Mouse (Mus musculus): ENCODE data around the gene Galr2.

The Galr2 gene

DNA sequence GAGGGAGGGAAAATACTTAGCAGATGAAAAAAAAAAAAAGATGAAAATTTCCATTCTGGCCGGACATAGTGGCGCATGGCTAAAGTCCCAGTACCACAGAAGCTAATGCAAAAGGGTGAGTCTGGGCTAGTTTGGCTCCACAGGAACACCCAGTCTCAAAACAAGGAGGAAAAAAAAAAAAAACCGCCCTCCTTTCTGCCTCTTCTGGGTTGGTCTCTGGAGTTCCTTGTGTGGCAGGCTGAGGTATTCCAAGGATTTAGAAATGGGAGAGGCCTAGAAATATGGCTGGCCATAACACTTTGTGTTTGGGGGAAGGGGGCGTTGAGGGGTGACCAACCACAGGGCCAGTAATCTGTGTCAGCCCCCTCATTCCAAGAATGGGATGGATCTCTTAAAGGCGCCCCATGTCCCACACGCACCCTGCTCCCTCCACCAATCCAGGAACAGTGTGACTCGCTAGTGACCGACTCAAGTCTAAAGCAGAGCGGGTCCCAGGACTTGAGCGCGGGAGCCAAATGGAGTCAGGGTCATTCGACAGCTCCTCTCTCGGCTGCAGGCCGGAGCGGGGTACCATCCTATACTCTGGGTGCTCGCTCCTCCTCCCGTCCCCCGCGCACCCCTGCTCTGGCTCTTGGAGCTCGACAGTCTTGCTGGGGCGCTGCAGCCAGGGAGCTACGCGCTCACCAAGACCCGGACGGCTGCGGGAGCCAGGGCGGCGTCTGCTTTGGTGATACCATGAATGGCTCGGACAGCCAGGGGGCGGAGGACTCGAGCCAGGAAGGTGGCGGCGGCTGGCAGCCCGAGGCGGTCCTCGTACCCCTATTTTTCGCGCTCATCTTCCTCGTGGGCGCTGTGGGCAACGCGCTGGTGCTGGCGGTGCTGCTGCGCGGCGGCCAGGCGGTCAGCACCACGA is at the start of gene Galr2:
Gene Galr2 (plus strand): TSS at position 189 of the 913 bp plus-strand sequence.
- DNase-seq (ENCODE audit: low spot score in 2 of 2) = no peak

DNA sequence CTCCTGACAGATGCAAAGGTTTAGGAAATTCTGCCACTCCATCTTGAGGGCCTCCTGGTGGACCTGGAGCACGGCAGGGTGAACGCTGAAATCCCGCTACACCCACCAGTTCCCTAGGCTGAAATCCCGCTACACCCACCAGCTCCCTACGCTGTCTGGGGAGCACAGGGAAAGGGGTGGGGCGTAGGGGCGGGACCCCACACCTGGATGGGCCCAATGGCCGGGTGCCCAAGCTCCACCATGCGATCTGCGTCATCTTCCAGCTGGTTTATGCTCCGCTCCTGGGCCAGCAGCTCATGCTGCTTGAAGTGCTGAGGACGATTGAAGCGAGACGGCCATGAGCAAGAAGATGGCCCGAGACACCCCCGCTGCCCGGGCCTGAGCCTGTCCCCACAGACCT is 48.3 kb upstream of the Galr2 start:
- no peak for DNase-seq (ENCODE audit: low spot score in 2 of 2)

DNA sequence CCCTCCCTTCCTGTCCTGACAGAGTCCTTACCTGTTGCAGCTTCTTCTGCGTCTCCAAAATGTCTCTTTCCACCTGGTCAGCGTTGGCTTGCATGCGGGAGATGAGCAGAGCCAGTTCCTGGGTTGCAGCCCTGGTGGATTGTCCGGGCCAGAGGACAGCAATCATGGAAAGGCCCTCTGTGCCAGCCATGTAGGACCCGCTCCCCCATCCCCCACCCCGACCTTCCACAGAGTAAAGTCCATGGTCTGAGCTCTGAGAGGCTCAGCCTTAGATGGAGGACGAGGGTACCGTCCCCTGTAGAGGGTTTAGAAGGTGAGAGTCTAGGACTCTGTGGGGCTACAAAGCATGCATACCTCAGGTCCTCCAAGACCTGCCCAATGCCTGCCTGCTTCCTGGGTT is 45.8 kb upstream of the Galr2 start:
- DNase-seq (ENCODE audit: low spot score in 2 of 2) = no peak

DNA sequence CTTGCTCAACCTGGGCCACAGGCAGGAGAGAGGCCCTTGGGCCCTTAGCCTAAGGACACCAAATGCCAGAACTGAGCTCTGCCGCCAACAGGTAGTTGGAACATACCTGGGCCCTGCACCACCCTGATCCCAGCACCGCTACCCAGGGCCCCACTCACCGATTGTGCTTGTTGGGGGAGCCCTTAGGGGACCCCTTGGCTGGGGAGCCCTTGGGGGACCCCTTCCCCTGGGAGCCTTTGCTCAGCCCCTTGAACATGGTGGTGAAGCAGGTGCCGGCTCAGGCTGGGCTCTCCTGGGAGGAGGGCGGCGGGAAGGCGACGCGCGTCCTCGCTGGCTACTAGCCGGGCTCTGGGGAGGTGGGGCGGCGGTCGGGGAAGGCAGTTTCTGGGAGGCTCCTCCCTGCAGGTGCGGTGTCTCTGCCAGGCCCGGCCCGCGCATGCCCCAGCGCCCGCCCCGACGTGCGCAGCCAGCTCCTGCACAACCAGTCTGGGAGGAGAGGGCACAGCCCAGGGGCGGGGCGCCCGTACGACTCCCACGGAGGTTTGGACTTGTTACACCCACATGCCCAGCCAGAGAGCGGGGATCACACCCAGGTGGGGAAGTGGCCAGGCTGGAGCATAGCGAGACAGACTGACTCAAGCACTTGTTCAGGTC is 42.9 kb upstream of the Galr2 start, which contains the start of gene Evpl:
Gene Evpl (minus strand): TSS at position 336 of the 654 bp plus-strand sequence.
- DNase-seq (ENCODE audit: low spot score in 2 of 2) = no peak

DNA sequence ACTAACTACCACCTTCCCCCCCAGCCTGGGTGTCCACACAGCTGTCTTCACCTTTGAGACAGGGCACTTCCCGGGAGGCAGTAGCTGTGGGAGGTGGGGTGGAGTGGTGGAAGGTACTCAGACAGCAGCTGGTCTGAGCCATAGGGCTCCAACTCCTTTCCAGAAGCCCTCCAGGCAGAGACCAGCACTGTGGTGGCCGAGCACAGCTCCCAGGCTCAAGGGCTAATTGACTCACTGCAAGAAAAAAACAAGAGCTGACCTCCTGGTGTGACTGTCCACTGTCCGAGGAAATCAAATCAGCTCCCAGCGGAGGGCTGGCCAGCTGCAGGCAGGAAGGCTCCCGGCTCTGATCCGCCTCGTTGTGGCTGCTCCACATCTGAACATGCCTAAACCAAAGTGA is 40.9 kb upstream of the Galr2 start:
- no peak for DNase-seq (ENCODE audit: low spot score in 2 of 2)

DNA sequence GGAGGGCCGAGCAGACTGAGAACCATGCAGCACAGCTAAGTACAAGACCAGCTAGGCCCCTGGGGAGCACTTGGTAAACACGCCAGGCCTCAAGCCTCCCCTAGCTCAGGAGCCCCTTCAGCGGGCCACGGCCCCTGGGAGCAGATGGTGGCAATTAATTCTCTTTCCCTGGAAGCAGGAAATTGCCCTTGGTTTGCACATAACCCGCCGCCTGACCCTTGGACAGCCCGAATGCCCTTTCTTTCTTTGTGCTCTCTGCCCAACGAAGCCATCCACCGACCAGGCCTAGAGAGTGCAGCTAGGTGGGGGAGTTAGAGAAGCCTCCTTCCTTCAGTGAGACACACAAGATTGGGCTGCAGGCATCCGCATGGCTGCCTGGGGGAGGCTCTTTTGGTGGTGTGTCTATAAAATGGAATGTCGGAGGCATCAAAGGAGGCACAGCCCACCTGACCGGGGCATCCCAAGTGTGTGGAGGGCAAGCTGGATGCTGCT is 38.9 kb upstream of the Galr2 start:
- DNase-seq (ENCODE audit: low spot score in 2 of 2) = no peak

DNA sequence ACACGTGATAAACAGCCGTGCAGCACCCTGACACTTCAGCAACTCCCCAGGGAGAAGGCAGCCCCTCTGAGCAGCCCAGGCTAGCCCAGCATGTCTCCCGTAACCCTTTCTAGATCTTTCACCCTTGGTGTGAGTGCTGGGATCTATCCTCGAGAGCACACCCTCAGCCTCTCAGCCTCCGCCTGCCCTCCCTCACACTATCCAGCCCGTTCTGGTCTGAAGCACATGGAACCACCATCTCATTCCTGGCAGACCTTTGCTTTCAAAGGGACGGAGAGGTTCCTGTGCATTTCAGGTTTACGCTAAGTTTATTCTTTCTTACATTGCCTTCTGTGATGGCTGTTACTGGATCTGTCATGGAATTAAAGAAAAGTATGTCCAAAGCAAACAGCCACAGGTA is 36.2 kb upstream of the Galr2 start:
- no peak for DNase-seq (ENCODE audit: low spot score in 2 of 2)

DNA sequence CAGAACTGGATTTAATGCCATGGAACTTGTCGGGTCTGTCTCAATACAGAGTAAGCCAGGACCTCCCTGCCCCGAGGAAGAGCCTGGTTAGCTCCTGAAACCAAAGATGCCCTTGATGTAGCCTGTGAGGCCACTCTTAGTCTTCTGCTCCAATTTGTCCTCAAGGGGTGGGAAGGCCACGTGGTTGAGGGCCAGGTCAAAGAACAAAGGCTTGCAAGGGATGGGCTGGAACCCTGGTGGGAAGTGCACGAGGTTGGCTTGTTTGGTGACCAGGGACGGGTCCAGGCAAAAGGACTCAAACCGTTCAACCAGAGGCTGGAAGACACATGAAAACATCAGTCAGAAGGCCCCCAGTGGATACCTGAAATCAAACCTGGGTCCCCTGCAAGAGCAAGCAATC is 35.1 kb upstream of the Galr2 start:
- no peak for DNase-seq (ENCODE audit: low spot score in 2 of 2)

DNA sequence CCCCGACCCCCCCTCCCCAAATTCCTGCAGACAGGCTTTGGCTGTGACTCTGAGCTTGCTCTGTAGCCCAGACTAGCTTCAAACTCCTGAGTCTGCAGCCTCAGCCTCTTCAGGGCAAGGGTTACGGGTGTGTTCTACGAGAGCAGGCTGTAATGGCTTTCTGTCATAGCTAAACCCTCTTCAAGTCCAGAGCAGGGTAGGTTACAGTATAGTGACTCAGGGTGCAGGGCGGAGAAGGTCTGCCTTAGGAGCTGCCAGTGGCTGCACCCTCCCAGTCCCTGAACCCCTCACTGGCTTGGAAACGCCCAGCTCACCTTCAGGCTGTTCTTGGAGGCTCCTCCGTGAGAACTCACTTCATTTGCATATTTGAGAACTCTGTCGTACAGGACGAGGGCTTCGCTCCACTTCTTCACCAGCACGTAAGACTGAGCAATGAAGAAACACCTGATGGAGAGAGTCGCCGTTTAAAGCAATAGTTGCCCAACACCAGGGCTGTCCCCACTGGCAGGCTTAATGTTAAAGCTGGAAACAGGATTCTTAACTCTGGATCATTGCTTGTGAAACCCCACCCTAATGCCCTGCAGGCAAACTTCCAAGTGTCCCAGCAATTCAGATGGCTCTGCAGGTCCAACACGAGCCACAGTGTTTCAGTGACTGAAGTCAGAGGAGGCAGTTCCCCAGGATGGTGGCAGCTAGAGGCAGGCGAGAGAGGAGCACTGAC is 33.1 kb upstream of the Galr2 start:
- no peak for DNase-seq (ENCODE audit: low spot score in 2 of 2)

DNA sequence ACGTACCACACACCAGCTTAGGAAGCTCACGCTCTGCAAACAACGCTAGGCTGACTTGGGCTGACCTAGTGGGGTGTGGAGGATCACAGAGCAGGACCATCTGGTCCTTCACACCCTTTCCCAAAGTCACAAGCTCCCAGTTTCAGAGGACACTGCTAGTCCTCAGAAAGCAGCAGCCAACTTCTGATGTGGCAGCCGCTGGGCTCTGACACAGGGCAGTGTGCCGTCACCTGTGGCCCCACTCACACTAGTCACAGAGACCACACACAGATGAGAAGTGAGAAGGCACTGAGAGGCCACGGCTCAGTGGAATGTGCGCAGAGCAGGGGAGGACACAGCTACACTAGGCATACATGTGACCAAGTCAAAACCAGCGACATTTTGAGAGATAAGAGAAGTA is 29.8 kb upstream of the Galr2 start:
- DNase-seq (ENCODE audit: low spot score in 2 of 2) = no peak

DNA sequence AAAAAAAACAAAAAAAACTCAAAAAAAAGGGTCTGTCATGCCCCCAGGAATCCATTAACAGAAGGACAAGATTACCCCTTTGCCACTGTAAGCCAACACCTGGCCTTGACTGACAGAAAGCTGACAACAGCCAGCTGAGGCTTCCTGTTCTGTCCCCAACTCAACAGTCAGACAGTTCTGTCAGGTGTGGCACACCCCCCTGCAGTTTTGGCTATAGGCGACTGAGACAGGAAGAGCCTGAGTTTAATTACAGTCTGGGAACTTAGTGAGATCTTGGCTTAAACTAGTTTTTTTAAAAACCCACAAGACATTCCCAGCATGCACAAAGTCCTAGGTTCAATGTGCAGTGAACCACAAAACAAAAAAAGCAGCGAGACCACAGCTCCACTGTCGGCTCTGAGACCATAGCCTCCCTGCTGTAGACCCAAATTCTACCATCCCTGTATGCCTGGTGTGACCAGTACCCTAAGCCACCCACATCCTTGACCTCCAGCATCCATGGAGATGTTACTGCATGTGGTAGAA is 27.6 kb upstream of the Galr2 start:
- no peak for DNase-seq (ENCODE audit: low spot score in 2 of 2)

DNA sequence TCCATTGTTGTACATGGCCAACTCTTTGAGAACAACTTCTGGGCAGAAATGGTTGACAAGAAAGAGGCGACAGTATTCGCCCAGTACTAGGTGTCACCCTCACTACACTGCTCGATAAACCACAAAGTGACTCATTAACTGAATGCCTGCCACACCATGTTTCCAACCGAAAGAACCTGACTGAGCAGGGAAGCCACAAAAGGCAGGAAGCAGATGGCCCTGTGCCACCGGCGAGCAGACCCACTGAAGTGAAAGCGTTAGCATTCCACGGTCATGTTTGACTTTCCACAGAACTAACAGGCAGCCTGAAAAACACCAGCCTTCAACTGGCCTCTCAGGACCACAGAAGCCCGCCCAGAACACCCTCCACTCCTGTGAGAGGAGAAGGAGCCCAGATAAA is 26.1 kb upstream of the Galr2 start:
- no peak for DNase-seq (ENCODE audit: low spot score in 2 of 2)

DNA sequence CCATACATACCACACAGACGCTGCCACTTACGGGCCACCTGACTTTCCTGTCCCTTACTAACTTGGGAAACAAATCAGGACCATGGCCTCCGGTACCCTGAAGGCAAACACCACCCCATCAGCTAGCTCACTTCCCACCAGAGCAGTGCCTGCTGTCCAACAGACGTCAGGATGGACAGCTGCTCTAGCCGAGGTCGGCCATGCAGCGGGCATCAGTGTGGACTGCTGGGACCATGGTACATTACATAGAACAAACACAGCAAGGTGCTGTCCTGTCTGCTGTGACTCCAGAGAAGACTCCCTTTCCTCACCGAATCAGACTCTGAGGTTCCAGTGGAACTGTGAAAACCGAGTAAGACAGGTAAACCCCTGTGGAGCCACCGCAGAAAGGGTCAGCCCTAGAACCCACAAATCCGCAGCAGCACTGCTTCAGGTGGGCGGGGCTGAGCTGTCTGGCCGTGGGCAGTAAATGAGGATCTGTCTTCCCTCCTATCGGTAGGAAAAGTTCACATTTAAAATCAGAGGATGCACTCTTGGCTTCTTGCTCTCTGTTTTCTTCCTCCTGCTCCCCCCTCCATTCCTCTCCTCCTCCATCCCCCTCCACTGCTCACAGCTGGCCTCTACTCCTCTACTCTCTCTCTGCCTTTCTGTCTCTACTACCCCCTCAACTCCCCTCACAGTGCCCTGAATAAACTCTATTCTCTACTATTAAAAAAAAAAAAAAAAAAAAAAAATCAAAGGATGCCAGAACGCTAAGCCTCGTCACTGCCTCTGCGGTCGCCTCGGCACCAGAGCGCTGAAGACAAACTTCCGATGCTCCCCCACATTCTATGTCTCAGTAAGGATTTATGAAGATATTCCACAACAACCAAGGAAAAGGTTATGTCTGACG is 25.4 kb upstream of the Galr2 start:
- no peak for DNase-seq (ENCODE audit: low spot score in 2 of 2)

DNA sequence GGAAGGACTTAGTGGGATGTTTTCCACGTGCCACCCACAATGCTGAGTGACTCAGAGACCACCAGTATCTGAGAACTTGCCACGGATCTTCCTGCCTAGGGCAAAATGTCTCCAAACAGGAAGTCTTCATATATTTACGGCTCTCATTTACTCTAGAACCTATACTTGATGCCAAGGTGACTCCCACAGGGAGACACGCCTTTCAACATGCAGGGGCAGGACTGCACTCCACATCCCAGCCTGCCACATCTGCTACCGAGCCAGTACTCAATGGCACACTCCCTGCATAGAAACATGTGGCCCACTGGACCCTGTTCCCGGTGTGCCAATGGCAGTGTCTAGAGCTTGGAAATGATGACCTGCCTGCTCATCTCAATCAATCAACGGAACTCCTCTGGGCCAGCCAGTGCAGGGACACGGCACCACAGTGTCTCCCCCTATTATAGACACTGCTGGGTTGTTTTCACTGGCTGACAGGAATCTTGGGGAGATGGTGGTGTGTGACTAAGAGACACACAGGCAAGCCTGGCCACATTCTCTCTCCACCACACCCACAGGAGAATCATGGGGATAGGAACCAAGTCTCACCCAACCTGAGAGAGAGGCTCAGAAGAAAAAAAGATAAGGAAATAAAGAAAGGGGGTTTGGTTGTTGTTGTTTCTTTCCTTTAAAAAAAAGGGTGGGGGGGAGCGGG is 24.6 kb upstream of the Galr2 start:
- DNase-seq (ENCODE audit: low spot score in 2 of 2) = no peak

DNA sequence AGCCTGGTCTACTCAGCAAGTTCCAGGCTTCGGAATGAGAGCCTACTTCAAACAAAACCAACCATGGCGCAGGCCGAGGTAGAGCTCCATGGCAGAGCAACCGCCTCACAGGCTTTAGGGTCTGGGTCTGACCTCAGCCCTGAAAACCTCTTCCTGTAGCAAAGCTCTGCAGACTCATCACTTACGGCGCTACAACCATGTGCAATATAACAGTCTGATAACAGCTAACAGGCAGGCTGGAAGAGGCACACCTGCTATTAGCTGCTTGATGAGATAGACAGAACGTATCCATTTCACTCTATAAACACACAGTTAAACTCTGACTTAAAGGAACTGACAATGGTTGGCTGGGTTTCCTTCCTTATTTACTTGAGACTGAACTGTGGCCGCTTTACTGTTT is 21.3 kb upstream of the Galr2 start:
- DNase-seq (ENCODE audit: low spot score in 2 of 2) = no peak

DNA sequence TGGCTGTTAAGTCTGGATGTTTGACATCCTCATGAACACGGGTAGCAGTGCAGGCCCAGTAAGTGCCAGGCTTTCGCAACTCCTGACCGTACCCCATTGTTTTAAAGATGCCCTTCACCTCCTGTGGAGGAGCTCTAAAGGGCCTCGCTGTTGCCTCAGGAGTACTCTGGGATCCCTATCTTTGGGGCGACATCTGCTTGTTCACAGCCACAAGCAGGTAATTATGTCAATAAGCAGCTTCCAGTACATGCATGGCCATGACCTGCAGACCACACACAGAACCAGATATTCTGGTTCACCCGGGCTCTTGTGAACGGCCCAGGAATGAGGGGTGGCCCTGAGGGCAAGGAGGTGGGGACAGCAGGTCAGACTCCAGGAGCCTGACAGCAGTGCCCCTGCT is 20.5 kb upstream of the Galr2 start:
- no peak for DNase-seq (ENCODE audit: low spot score in 2 of 2)

DNA sequence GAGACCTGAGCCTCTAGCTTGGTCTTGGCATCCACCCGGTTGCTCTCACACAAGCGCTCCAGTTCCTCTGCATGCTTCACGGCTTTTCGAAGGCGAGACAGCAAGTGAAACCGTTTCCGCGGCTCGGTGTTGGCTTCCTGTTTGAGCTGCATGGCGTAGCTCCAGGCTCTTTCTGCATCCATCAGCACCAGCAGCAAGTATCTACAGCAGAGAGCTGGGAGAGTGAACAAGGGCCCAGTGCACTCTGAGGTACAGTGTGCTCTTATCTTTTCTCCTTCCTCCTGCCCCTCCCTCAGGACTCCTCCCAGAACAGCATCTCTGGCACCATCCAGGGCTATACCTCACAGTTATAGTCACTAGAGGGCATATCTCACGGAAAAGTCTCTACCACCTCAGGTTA is 15.4 kb upstream of the Galr2 start:
- no peak for DNase-seq (ENCODE audit: low spot score in 2 of 2)

DNA sequence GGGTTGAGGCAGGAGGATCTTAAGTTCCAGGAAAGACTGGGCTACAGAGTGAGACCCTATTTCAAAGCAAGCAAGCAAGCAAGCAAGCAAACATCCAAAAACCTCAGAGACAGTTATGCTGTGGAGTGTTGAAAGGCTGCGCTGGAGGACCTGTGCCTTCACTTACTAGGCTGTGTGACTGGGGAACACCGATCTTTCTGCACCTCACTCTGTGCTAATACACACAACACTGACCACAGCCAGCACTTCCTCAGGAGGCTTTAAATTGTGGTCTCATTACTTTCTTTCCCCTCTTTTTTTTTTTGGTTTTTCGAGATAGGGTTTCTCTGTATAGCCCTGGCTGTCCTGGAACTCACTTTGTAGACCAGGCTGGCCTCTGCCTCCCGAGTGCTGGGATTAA is 14.9 kb upstream of the Galr2 start:
- no peak for DNase-seq (ENCODE audit: low spot score in 2 of 2)

DNA sequence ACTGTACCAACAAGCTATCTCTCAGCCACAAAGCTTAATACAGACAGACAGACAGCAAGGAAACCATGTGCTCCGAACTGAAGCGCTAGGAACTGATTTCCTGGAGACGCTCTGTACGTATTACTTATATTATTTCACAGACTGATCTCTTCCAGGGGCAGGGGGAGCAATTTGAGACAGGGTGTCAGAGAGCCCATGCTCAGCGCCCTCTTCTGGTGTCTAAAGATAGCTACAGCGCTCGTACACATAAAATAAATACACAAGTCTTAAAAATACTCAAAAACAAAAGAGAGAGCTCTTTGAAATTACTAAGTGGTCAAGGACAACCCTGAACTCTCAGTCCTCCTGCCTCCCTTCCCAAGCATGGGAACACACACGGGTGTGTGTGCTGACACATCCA is 13.1 kb upstream of the Galr2 start:
- DNase-seq (ENCODE audit: low spot score in 2 of 2) = no peak

DNA sequence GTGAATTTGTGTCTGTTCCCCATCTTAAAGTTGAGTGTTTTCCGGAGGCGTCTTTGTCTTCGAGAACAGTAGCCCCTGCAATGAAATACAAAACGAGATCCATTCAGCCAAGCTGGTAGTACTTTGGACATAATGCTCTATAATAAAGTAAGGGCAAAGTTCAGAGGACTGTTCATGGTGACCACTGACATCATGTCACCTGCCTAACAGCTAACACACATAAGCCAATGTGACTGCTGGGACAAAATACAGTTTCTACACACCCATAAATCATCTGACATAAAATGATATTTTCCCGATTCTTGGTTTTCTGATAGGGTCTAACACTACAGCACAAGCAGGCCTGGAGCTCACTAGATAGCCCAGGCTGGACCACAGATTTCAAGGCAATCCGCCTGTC is 12.4 kb upstream of the Galr2 start:
- DNase-seq (ENCODE audit: low spot score in 2 of 2) = no peak

DNA sequence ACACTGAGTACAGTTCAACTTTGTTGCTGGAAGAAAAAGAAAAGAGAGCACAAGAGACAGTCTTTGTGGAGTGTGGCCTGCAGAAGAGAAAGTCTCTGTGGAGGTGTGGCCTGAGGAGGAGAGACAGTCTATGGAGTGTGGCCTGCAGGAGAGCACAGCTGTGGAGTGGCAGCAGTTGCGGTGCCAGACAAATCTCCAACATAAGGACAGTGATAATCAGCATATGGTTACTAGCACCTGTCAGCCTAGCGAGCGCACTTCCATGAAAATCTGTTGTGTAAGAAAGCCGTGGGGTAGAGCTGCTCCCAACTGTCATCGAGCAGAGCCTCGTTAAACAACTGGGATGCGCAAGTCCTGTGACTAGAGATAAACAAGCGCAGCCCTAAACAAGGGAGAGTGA is 11.2 kb upstream of the Galr2 start:
- DNase-seq (ENCODE audit: low spot score in 2 of 2) = no peak

Data from cerebellum, postnatal 4 days (tissue).